Mouse (Mus musculus): ENCODE results near the gene Vwa8. TPM values are rescaled to one million over a fixed set of nuclear protein-coding genes. Genes with fewer than 3 reads are reported as not detected.
"Not testable (repeated sequence)": the region's sequence is repeated elsewhere in the genome, so short reads cannot be mapped to it uniquely, and the experiment has no call there.

The Vwa8 gene
- total RNA-seq, 1 experiment from 2014 or later = 8.4 TPM

DNA sequence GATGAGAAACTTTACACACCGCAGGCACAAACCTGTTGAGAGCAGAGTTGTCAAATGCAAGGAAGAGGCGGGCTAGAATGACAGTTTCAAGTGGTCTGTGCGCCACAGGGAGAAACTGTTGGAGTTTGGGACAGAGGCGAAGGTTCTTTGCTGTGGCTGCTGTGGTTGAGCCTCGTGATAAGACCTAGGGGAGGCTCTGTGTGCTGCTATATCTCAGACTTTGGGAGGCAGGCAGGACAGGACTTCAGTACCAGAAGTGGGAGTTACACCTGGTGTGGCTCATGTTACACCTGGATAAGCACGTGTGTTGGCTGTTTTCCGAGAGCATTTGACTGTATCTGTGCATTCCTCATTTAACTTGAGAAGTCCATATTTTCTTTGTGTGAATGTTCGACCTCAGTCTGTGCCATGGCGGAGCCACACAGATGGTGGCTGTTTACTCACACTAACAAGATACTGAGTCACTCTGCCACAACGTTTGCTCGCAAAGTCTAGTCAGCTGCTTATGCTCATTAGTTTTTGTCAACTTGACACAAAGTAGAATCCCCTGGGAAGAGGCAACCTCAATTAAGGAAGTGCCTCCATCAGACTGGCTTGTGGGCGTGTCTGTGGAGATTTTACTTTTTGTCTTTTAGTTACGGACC lies 29.7 kb downstream of the Vwa8 start:
- no peak for ATAC-seq (replicated peaks; ENCODE audit: insufficient number of reproducible peaks, low FRiP score, low TSS enrichment, poor library complexity, severe bottlenecking)

DNA sequence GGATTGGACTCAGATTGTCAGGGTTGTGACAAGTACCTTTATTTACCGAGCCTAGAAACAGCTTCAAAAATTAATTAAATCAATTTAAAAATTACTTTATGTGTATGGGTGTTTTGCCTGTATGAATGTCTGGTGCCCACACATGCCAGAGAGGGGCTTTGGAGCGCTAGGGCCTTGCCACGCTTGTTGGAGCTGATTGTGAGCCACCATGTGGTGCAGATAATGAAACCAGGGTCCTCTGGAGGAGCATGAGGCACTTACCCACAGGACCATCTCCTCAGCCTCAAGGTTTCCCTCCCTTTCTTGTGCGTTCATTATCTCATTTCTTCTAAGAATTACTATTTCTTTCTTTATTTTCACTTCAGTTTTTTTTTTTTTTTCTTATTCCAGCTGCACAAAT lies 32.0 kb downstream of the Vwa8 start:
- ATAC-seq (replicated peaks; ENCODE audit: insufficient number of reproducible peaks, low FRiP score, low TSS enrichment, poor library complexity, severe bottlenecking) = no peak

DNA sequence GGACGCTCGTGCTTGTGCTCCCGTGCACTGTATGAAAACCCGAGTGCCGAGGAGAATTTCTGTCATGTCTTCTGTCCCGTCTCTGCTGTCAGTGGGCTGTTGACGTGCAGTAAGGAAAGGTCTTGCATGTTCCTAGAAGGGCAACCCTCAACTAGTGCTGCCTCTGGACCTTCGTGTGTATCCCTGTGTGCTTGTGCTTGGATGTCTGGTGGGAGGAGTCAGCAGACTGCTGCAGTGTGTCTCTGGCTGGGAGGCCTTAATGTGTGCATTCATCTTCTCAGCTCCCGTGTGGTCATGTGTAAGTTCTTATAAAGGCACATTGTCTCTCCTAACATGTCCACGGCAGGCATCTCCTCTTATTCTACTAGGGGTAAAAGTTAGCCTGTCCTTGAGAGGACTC lies 32.7 kb downstream of the Vwa8 start:
- ATAC-seq (replicated peaks; ENCODE audit: insufficient number of reproducible peaks, low FRiP score, low TSS enrichment, poor library complexity, severe bottlenecking) = no peak

DNA sequence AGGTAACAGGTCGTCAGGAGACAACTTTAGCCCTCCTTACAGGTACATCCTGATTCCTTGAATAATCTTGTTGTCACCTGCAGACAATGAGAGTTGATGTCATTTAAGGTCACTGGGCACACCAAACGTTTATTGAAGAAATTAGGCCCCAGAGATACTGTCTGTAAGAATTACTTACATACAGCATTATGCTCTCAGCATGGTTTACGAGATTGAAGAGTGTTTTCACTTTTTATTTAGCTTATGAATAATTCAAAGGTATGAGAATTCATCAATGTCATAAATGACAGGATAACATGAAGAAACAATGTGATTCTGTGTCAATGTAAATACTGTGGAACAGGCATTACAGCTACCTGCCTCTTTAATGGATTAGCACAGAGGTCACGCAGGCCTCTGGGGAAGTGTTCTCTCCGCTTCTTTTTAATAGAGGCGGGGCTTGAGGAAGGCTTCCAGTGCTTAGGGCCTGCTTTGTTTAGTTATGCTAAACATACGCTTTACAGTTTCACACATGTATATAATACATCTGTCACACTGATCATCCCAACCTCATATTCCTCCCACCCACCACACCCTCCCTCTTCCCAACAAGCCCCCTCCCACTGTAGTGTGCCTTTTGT lies 37.2 kb downstream of the Vwa8 start:
- no peak for ATAC-seq (replicated peaks; ENCODE audit: insufficient number of reproducible peaks, low FRiP score, low TSS enrichment, poor library complexity, severe bottlenecking)

DNA sequence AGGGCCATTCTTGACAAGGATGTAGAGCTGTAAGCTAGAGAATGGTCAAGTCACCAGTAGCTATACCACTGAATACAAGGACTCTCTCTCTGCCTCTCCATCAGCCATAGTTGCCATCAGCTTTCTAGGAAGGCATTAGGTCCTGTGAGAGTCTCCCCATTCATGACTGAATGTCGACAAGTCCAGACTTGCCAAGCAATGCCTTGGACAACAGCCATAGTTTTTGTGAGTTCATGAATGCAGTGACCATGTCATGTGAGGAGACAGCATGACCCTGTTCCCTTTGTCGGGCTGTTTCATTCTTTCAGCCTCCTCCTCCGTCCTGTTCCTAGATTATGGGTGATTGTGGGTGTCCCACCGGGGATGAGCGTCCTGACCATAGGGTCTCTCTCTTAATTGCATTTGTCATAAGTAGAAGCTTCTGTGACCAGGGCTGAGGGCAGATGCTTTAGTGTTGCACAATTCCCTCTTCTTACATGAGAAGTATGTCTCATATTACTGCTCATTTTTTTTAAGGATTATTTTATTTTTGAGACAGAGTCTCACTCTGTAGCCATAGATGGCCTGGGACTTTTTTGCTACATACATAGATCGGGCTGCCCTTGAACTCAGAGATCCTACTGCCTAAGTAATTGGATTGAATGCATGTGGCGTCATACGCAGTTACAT lies 37.8 kb downstream of the Vwa8 start:
- ATAC-seq (replicated peaks; ENCODE audit: insufficient number of reproducible peaks, low FRiP score, low TSS enrichment, poor library complexity, severe bottlenecking) = no peak

DNA sequence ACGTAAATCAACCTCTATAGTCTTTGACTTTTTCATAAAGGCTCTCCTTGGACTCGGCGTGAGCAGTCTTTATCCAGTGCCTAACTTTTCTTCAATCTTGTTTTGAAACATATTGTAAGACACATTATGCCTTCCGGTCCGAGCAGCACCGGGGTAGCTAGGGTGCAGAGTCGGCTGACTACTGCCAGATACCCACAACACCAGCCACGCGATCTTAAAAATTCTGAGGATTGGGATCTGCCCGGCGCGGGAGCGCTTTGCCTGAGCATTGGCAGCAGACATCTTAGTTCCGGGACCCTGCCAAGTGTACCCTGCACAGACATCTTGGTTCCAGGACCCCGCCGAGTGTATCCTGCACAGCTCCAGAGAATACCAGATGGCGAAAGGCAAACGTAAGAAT lies 38.6 kb downstream of the Vwa8 start:
- not testable (repeated sequence) for ATAC-seq (replicated peaks; ENCODE audit: insufficient number of reproducible peaks, low FRiP score, low TSS enrichment, poor library complexity, severe bottlenecking)

DNA sequence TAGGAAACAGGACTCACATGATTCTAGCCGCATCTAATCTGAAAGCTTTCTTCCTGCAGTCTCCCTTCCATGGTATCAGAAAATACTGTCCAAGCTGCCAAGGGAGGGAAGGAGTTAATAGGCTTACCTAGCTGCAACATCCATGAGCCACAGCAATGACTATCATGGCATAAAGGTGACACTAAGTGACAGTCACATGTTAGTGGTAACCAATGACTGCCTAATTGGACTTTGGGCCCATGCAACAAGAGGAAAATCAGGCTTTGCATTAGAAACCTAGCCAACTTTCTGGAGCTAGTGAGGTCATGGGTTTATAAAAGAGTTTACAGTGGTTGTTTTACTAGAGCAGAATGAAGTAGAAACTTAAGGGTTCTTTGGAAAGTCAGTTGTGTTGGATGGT lies 46.6 kb downstream of the Vwa8 start:
- no peak for ATAC-seq (replicated peaks; ENCODE audit: insufficient number of reproducible peaks, low FRiP score, low TSS enrichment, poor library complexity, severe bottlenecking)

DNA sequence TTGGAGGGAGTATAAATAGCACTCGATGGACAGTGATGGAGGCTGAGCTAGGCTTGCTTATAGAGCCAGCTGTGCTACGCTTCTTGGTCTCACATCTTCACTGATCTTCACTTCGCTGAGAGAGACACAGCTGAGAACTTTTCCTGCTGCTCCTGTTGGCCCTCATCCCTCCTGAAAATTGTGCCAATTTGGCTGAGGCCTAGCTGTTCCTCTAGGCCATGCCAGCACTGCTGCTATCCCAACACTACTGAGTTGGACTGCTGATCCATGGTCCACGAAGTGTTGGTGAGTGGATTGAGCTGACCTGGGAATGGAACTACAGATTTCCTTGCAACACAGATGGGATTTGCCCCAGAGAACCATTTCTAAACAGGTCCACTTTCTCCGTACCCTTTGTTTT lies 47.4 kb downstream of the Vwa8 start:
- ATAC-seq (replicated peaks; ENCODE audit: insufficient number of reproducible peaks, low FRiP score, low TSS enrichment, poor library complexity, severe bottlenecking) = no peak

DNA sequence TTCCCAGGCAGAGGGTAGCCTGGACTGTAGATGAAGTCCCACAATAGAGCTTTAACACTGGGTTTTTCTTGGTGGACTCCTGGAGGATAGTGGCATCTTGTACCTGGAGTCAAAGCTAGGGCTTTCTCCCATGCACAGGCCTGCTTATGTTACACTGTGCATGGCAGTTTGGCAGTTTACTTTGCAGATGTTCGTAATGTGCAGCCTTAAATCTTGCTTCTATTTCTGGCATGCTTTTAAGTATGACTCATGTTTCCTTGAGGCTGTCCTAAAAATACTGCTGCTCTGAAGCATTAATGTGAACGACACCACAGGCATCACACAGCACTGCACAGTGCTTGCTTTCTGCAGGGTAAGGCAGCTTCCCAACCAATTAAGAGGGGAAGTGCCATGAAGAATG lies 51.9 kb downstream of the Vwa8 start:
- no peak for ATAC-seq (replicated peaks; ENCODE audit: insufficient number of reproducible peaks, low FRiP score, low TSS enrichment, poor library complexity, severe bottlenecking)

DNA sequence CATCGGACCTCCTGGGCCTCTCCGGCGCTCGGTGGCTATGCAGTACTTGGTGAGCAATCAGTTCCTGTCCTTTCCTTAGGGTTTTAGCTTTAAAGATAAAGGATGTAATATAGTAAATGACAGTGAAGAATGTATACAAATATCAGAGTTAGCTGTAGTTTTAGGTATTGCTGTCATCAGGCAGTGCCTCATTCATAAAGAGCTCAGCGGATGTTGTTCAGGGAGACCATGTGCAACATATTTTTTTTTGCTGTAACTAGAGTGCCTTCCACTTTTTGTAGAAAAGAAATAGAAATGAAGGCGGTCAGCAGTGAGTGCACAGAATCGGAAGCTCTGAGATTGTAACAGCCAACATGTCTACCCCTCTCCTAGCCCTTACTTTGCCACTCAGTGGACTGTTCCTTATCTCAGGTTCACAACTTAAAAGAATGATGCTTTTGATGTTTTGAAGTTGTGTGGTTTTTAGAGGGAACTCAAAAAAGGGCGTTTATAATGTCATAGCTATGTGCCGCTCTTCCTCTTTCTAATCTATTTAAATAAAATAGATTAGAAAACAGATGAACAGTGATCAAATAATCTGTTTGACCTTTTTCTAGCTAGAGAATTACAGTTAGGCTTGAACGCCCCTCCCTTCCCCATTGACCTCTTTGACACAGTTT lies 59.5 kb downstream of the Vwa8 start:
- no peak for ATAC-seq (replicated peaks; ENCODE audit: insufficient number of reproducible peaks, low FRiP score, low TSS enrichment, poor library complexity, severe bottlenecking)

DNA sequence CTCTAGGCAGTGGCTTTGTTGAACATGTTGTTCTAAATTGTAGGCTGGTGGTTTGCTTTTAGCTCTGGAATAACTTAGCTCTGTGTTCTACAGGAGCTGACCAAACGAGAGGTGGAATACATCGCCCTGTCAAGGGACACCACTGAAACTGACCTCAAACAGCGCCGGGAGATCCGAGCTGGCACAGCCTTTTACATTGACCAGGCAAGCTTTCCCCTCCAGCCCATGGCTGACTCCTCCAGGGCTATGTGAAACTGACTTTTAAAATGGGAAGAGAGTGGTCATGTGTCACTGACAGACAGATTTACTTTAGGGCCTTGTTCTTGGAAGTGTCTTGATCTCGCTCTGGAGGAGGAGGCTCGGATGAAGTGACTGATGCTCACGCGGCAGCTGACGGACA lies 63.2 kb downstream of the Vwa8 start:
- ATAC-seq (replicated peaks; ENCODE audit: insufficient number of reproducible peaks, low FRiP score, low TSS enrichment, poor library complexity, severe bottlenecking) = no peak

DNA sequence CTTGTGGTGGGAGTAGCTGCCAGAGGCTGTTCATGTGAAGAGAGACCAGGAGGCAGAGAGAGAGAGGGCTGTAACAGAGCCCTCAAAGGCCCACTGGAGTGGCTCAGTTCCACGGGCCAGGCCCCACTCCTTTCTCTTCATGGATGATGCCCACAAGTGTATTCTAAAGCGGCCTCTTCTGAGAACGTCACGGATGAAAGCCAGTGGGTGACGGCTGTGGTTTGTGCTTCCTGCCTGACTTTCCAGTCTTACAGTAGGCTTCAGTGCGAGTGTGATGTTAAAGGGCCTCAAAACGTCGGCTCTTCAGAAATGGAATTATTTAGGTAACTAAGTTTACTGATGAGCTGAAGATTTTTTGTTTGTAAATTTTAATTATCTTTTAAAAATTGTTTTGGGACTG lies 65.3 kb downstream of the Vwa8 start:
- ATAC-seq (replicated peaks; ENCODE audit: insufficient number of reproducible peaks, low FRiP score, low TSS enrichment, poor library complexity, severe bottlenecking) = 0 out of 2 replicates have a peak, but pooled peaks have one; percentile 66

DNA sequence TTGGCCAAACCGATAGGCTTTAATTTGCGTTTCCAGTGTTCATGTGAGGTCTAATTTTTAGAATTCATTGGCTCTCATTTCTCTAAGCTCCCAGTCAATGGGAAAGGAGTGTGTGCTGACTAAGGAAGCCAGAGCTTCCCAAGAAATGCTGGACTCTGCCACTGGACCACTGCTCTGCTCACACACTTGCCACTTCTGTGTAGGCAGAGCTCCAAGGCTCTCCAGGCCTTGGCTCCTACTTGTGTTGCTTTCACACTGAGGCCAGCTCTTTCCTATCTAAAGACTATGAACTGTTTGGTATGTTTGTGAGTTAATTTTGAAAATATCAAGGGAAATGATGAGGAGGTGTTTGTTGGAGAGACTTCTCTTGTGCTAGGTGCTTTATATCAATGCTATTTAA lies 67.8 kb downstream of the Vwa8 start:
- no peak for ATAC-seq (replicated peaks; ENCODE audit: insufficient number of reproducible peaks, low FRiP score, low TSS enrichment, poor library complexity, severe bottlenecking)

DNA sequence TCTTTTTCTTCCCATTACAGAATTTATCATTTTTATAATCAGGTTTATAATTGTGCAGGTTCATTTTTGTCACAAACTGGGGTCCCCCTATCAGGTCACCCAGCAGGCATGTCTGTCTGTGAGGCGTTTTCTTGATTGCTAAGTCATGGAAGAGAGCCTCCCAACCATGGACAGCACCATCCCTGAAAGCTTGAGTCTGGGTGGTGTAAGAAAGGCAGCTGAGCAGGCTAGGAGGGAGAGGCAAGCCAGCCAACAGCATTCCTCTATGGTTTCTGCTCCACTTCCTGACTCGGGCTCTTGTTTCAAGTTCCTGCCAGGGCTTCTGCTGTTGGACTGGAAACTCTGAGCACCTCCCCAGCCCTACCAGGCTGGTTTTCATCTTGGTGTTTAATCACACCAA lies 72.4 kb downstream of the Vwa8 start:
- no peak for ATAC-seq (replicated peaks; ENCODE audit: insufficient number of reproducible peaks, low FRiP score, low TSS enrichment, poor library complexity, severe bottlenecking)

DNA sequence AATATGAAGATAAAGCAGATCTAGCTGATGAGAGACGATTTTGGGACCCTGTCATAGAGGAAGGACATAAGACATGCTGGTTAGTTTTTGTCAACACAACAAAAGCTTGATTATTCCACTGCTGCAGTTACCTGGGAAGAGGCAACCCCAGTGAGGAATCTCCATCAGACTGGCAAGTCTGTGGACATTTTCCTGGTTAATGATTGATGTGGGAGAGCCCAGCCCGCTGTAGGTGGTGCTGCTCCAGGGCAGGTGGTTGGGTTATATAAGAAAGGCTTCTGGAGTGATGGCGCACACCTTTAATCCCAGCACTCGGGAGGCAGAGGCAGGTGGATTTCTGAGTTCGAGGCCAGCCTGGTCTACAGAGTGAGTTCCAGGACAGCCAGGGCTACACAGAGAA lies 74.8 kb downstream of the Vwa8 start:
- no peak for ATAC-seq (replicated peaks; ENCODE audit: insufficient number of reproducible peaks, low FRiP score, low TSS enrichment, poor library complexity, severe bottlenecking)

DNA sequence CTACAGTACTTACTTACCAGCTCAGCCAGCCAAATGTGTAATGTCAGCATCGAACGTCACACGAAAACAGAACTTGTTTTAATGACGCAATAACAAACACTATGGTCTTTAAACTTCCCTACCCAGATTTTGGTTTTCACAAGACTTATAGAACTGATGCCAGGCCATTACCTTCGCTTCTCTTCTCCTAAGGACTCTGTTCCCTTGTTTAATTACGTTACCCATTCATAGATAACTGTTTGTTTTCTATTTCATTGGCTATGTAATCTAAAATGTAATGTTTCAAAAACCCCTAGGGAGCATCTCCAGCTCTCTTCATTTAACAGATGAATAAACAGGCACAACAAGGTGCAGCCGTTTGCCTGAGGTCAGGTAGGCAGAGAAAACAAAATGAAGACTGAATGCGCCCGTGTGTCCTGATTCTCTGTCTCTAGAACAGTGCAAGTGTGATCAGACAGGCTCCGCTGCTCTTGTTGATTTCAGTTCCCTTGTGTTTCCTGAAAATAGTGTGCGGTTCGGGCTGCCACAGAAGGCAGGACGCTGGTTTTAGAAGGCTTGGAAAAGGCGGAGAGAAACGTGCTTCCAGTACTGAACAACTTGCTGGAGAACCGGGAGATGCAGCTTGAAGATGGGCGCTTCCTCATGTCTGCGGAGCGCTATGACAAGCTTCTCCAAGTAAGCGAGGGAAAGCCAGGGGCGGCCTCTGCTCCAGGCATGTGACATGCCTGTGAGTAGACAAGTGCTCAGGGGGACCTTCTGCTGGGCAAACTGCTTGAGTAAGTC lies 76.1 kb downstream of the Vwa8 start:
- ATAC-seq (replicated peaks; ENCODE audit: insufficient number of reproducible peaks, low FRiP score, low TSS enrichment, poor library complexity, severe bottlenecking) = no peak

DNA sequence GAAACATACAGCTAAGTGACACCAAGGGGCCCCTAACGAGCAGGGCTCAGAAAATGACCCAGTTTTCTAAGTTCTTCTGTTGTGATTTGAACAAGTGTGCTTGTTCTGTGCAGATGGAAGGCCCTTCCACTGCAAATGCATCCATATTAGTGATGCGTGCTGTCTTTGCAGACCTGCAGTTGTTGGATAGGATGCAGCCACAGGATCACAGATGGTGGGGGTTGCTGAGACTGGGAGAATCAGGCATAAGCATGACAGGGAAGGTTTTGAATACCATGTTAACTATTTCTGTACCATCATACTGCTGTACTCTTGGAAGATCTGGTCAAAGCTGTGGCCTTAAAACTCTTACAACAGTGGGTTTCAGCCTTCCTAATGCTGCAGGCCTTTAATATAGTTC lies 83.2 kb downstream of the Vwa8 start:
- no peak for ATAC-seq (replicated peaks; ENCODE audit: insufficient number of reproducible peaks, low FRiP score, low TSS enrichment, poor library complexity, severe bottlenecking)

DNA sequence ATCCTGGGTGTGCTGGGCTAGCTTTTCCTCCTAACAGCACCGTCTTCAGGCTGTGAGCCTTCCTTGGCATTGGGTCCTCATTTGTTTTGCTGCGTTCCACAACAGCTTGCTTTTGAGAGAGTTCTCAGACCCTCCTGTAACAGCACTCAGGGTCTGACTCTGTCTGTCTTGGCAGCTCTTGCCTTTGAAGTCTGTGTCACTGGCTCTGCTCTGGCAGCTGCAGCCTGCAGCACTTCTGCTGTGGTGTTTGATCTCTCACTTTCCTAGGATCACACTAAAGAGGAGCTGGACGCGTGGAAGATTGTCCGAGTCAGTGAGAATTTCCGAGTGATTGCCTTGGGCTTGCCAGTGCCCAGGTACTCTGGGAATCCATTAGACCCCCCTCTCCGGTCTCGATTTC lies 84.5 kb downstream of the Vwa8 start:
- ATAC-seq (replicated peaks; ENCODE audit: insufficient number of reproducible peaks, low FRiP score, low TSS enrichment, poor library complexity, severe bottlenecking) = no peak

DNA sequence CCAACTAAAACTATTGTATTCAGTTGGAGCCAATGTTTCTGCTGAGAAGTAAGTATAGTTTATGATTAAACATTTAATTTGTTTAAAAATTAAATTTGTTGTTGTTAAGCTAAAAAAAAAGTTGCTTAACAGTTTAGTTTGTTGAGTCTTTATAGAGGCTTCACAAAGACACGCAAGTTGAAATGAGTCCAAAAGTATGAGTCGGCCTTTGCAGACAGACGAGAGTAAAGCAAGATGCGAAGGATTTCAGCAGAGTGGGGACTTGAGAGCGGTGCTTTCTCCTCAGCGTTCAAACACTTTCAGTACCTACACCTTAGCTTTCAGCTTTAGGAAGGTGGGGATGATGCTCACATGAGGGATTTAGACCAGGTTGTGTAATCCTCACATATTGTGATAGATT lies 85.7 kb downstream of the Vwa8 start:
- ATAC-seq (replicated peaks; ENCODE audit: insufficient number of reproducible peaks, low FRiP score, low TSS enrichment, poor library complexity, severe bottlenecking) = no peak

Measured in monocyte, adult 5-6 weeks (primary cell).